Mouse (Mus musculus): ENCODE data around the gene Mmp19. TPM values are rescaled to one million over a fixed set of nuclear protein-coding genes. Genes with fewer than 3 reads are reported as not detected.

Mmp19 gene
- total and polyA plus RNA-seq, 2 experiments, result 48.4 to 79.8 TPM

DNA sequence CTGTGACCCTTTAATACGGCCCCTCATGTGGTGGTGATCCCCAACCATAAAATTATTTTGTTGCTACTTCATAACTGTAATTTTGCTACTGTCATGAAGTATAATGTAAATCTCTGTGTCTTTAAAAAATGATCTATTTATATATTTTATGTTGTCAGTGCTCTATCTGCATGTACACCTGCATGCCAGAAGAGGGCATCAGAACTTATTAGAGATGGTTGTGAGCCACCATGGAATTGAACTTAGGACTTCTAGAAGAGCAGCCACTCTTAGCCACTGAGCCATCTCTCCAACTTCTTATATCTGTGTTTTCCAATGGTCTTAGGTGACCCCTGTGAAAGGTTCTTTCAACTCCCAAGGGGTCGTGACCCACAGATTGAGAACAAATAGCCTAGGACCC, 17.8 kb upstream of the Mmp19 start:
- no peak overlapping the region for H3K27ac ChIP-seq (replicated peaks; ENCODE audit: insufficient read depth, low read depth, low read length)
- no peaks in the 10 kb centered on the region for H3K27me3 ChIP-seq (ENCODE audit: control insufficient read depth, insufficient read depth, low read length)
- 78% methylated on average over 2 of the region's 2 CpGs for WGBS
- no peaks in the 10 kb centered on the region for H3K36me3 ChIP-seq (ENCODE audit: control insufficient read depth, insufficient read depth, low read length)
- no peaks in the 10 kb centered on the region for H3K79me2 ChIP-seq (ENCODE audit: control insufficient read depth, insufficient read depth, low read length)
- TF ChIP-seq CTCF (IDR thresholded peaks at IDR 0.05; ENCODE audit: low read depth, low read length) (peak; percentile 5; the same call in 1 of the 2 replicates), POLR2A (IDR thresholded peaks at IDR 0.05; ENCODE audit: extremely low read depth, insufficient read depth, low read length) (no peak)
- no peak overlapping the region for H3K9ac ChIP-seq (ENCODE audit: low read depth, low read length)
- H3K4me3 ChIP-seq (ENCODE audit: insufficient read depth, low read depth, low read length), result no peak overlapping the region
- DNase-seq (ENCODE audit: extremely low read depth, low read depth, low spot score), result peak; percentile 51
- no peaks in the 10 kb centered on the region for H3K4me1 ChIP-seq (ENCODE audit: control insufficient read depth, insufficient read depth, low read length)

DNA sequence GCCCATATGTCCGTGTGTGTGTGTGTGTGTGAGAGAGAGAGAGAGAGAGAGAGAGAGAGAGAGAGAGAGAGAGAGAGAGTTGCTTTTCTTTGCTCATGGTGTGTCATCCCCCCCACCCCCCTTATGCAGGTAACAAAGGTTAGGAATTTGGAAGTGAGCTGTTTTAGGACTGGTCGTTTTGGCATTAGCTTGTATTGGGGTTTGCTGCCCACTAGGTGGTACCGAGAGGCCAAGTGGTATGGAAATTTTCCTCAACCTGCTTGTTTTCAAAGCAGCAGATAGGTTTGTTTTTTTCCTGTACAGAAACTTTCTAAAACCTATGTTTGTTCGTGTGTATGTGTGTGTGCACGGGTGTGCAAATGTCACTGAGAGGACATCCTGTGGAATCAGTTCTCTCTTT, 17.0 kb upstream of the Mmp19 start:
- no peak for DNase-seq (ENCODE audit: extremely low read depth, low read depth, low spot score)
- no peak overlapping the region for H3K4me3 ChIP-seq (ENCODE audit: insufficient read depth, low read depth, low read length)
- H3K4me1 ChIP-seq (ENCODE audit: control insufficient read depth, insufficient read depth, low read length), result no peaks in the 10 kb centered on the region
- no peaks in the 10 kb centered on the region for H3K79me2 ChIP-seq (ENCODE audit: control insufficient read depth, insufficient read depth, low read length)
- H3K9ac ChIP-seq (ENCODE audit: low read depth, low read length), result no peak overlapping the region
- H3K27ac ChIP-seq (replicated peaks; ENCODE audit: insufficient read depth, low read depth, low read length), result no peak overlapping the region
- TF ChIP-seq CTCF (IDR thresholded peaks at IDR 0.05; ENCODE audit: low read depth, low read length) (no peak), POLR2A (IDR thresholded peaks at IDR 0.05; ENCODE audit: extremely low read depth, insufficient read depth, low read length) (no peak)
- 19% methylated on average over 5 of the region's 5 CpGs for WGBS
- H3K36me3 ChIP-seq (ENCODE audit: control insufficient read depth, insufficient read depth, low read length), result no peaks in the 10 kb centered on the region
- H3K27me3 ChIP-seq (ENCODE audit: control insufficient read depth, insufficient read depth, low read length), result no peaks in the 10 kb centered on the region

DNA sequence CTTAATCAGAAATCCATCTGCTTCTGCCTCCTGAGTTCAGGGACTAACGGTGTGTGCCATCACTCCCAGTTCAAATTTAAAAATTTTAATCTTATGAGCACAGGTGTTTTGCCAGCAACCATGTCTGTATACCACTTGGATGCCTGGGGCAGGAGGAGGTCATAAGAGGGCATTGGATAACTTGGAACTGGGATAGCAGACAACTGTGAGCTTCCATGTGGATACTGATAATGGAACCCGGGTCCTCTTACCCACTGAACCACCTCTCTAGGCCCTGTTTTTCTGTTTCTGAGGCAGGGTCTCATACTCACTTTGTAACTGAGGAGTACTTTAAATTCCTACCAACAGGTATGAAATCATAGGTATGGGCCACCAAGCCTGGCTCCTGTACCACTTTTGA, 12.3 kb upstream of the Mmp19 start:
- Histone ChIP-seq H3K27me3 (ENCODE audit: control insufficient read depth, insufficient read depth, low read length) (no peaks in the 10 kb centered on the region), H3K27ac (replicated peaks; ENCODE audit: insufficient read depth, low read depth, low read length) (peak overlapping the region; percentile 39; the same call in 1 of the 2 replicates), H3K36me3 (ENCODE audit: control insufficient read depth, insufficient read depth, low read length) (no peaks in the 10 kb centered on the region), H3K79me2 (ENCODE audit: control insufficient read depth, insufficient read depth, low read length) (no peaks in the 10 kb centered on the region), H3K4me1 (ENCODE audit: control insufficient read depth, insufficient read depth, low read length) (peaks cover 5% of the 10 kb centered on the region; the same call in 1 of the 2 replicates), H3K9ac (ENCODE audit: low read depth, low read length) (no peak overlapping the region), H3K4me3 (ENCODE audit: insufficient read depth, low read depth, low read length) (no peak overlapping the region)
- no peak for DNase-seq (ENCODE audit: extremely low read depth, low read depth, low spot score)
- WGBS, result 83% methylated on average over 2 of the region's 2 CpGs
- TF ChIP-seq CTCF (IDR thresholded peaks at IDR 0.05; ENCODE audit: low read depth, low read length) (no peak), POLR2A (IDR thresholded peaks at IDR 0.05; ENCODE audit: extremely low read depth, insufficient read depth, low read length) (no peak)

DNA sequence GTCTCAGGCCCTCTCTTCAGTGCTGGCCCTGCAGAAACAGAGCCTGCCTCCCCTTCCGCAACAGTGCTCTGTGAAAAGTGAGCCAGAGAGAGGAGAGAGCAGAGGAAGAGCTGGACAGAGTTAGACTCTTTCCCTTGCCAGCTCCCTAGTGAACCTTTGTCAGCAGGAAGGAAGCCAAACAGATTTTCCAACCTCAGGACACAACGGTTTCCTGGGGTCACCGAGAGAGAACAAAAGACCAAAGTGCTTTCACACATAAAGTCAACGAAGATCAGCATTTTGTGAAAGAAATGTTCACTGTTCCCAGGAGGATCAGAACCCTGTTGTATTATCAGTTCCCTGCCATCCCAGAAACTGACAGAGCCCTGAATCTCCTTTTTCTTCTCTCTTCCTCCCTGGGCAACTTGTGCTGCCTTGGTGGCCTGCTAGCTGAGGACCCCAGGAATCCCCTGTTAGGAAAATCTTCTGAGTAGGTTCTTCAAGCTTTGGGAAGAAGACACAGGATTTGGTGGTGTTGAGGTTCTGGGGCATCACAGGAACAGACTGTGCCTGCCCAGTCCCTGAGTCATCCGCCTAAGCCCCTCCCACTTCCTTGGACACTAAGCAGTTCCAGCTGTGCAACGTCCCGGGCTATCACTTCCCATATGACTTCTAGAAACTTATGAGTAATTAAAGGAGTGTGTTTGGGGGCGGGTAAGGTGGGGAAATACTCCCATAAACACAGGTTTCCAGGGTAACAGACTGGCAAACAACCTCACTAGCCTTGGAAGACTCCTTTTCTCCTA, 11.5 kb upstream of the Mmp19 start:
- peak; percentile 92 for DNase-seq (ENCODE audit: extremely low read depth, low read depth, low spot score)
- H3K4me1 ChIP-seq (ENCODE audit: control insufficient read depth, insufficient read depth, low read length), result peaks cover 5% of the 10 kb centered on the region; the same call in 1 of the 2 replicates
- TF ChIP-seq POLR2A (IDR thresholded peaks at IDR 0.05; ENCODE audit: extremely low read depth, insufficient read depth, low read length) (no peak), CTCF (IDR thresholded peaks at IDR 0.05; ENCODE audit: low read depth, low read length) (no peak)
- WGBS, result 19% methylated on average over 8 of the region's 8 CpGs
- H3K79me2 ChIP-seq (ENCODE audit: control insufficient read depth, insufficient read depth, low read length), result no peaks in the 10 kb centered on the region
- no peaks in the 10 kb centered on the region for H3K36me3 ChIP-seq (ENCODE audit: control insufficient read depth, insufficient read depth, low read length)
- peak overlapping the region; percentile 71 for H3K27ac ChIP-seq (replicated peaks; ENCODE audit: insufficient read depth, low read depth, low read length)
- H3K27me3 ChIP-seq (ENCODE audit: control insufficient read depth, insufficient read depth, low read length), result no peaks in the 10 kb centered on the region
- no peak overlapping the region for H3K4me3 ChIP-seq (ENCODE audit: insufficient read depth, low read depth, low read length)
- 0 out of 2 replicates have a peak overlapping the region, but pooled peaks have one; percentile 4 for H3K9ac ChIP-seq (ENCODE audit: low read depth, low read length)

DNA sequence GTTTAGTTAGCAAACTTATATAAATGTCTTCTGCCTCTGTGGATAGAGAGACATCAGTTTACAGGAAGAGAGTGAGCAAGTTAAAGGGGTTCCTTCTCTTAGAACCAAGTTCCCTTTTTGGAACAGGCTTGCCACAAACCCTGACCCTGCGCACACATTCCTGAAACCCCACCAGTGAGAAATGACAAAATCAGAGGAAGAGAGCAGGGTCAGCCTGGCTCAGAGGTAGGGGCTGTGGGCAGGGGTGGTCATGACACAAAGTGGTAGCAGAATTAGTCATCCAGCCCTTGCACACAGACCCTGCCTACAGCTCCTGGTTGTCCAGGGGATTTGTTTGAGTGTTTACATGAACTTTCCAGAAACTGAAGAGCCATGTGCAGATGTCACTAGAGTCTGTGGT, 10.5 kb upstream of the Mmp19 start:
- Histone ChIP-seq H3K79me2 (ENCODE audit: control insufficient read depth, insufficient read depth, low read length) (no peaks in the 10 kb centered on the region), H3K9ac (ENCODE audit: low read depth, low read length) (no peak overlapping the region), H3K36me3 (ENCODE audit: control insufficient read depth, insufficient read depth, low read length) (no peaks in the 10 kb centered on the region), H3K4me1 (ENCODE audit: control insufficient read depth, insufficient read depth, low read length) (peaks cover 5% of the 10 kb centered on the region; the same call in 1 of the 2 replicates), H3K27me3 (ENCODE audit: control insufficient read depth, insufficient read depth, low read length) (no peaks in the 10 kb centered on the region), H3K27ac (replicated peaks; ENCODE audit: insufficient read depth, low read depth, low read length) (peak overlapping the region; percentile 15; the same call in 1 of the 2 replicates), H3K4me3 (ENCODE audit: insufficient read depth, low read depth, low read length) (no peak overlapping the region)
- DNase-seq (ENCODE audit: extremely low read depth, low read depth, low spot score), result no peak
- TF ChIP-seq CTCF (IDR thresholded peaks at IDR 0.05; ENCODE audit: low read depth, low read length) (no peak), POLR2A (IDR thresholded peaks at IDR 0.05; ENCODE audit: extremely low read depth, insufficient read depth, low read length) (no peak)
- WGBS, result 92% methylated on average over 1 of the region's 1 CpGs

DNA sequence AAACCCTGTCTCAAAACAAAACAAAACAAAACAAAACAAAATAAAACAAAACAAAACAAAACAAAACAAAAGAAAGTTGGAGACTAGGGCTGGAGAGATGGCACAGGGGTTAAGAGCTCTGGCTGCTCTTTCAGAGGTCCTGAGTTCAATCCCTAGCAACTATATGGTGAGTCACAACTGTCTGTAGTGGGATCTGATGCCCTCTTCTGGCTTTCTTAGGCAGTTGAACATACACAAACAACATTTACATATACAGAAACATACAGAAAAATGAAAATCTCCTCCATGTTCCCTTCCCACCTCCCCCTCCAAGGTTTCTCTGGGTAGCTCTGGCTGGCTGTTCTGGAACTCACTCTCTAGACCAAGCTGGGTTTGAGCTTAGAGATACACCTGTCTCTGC, 1.3 kb downstream of the Mmp19 start:
- Histone ChIP-seq H3K27me3 (ENCODE audit: control insufficient read depth, insufficient read depth, low read length) (no peaks in the 10 kb centered on the region), H3K4me1 (ENCODE audit: control insufficient read depth, insufficient read depth, low read length) (peaks cover 13% of the 10 kb centered on the region), H3K79me2 (ENCODE audit: control insufficient read depth, insufficient read depth, low read length) (peaks cover 2% of the 10 kb centered on the region; the same call in 1 of the 2 replicates), H3K36me3 (ENCODE audit: control insufficient read depth, insufficient read depth, low read length) (peaks cover 14% of the 10 kb centered on the region; the same call in 1 of the 2 replicates), H3K9ac (ENCODE audit: low read depth, low read length) (no peak overlapping the region), H3K4me3 (ENCODE audit: insufficient read depth, low read depth, low read length) (no peak overlapping the region), H3K27ac (replicated peaks; ENCODE audit: insufficient read depth, low read depth, low read length) (no peak overlapping the region)
- peak; percentile 30 for DNase-seq (ENCODE audit: extremely low read depth, low read depth, low spot score)
- TF ChIP-seq CTCF (IDR thresholded peaks at IDR 0.05; ENCODE audit: low read depth, low read length) (peak; percentile 22; the same call in 1 of the 2 replicates), POLR2A (IDR thresholded peaks at IDR 0.05; ENCODE audit: extremely low read depth, insufficient read depth, low read length) (no peak)
